Mouse (Mus musculus) embryonic facial prominence, embryonic 10.5 days (tissue): ENCODE results near the gene Patj. TPM values are rescaled to one million over a fixed set of nuclear protein-coding genes. Genes with fewer than 3 reads are reported as not detected.
"Not testable (repeated sequence)": the region's sequence is repeated elsewhere in the genome, so short reads cannot be mapped to it uniquely, and the experiment has no call there.

Source experiments
- DNase-seq: peaks from one replicate; pipeline ENCODE4 v3.0.0-alpha.2; 2017; ENCODE audit warnings: low spot score
- H3K27ac ChIP-seq: fragments of 300-500 bp; sonication (generic); replicated peaks from 2 replicates; pipeline ENCODE4 v1.5.1; 2016; ENCODE audit warnings: mild to moderate bottlenecking
- H3K27me3 ChIP-seq: fragments of 300-500 bp; sonication (generic); replicated peaks from 2 replicates; pipeline ENCODE4 v1.6.1; 2016; ENCODE audit warnings: low read depth, mild to moderate bottlenecking; ENCODE audit not compliant: poor library complexity, severe bottlenecking
- H3K36me3 ChIP-seq: fragments of 300-500 bp; sonication (generic); replicated peaks from 2 replicates; pipeline ENCODE4 v1.6.1; 2016; ENCODE audit warnings: mild to moderate bottlenecking, moderate library complexity
- H3K4me1 ChIP-seq: fragments of 300-500 bp; sonication (generic); 2 replicates; pipeline ENCODE4 v1.6.1; 2016
- H3K4me3 ChIP-seq: fragments of 300-500 bp; sonication (generic); 2 replicates; pipeline ENCODE4 v1.5.1; 2016; ENCODE audit warnings: mild to moderate bottlenecking, moderate library complexity
- H3K9me3 ChIP-seq: fragments of 300-500 bp; sonication (generic); 2 replicates; pipeline ENCODE4 v1.6.1; 2016; ENCODE audit warnings: mild to moderate bottlenecking
- WGBS: fragments of 180-500 bp; shearing (Covaris S2); methylation state at CpG from one replicate; pipeline ENCODE4 v1.1.7; 2016; 5-methylcytosine and 5-hydroxymethylcytosine counted together
- polyA plus RNA-seq: library from polyadenylated mRNA; unstranded; fragments of >200 nt; fragmentation: Nextera tagmentation; extraction: Ambion mirVana; gene quantifications from 2 replicates; pipeline ENCODE4 v1.2.1, GENCODE M21; 2016

Patj gene
- polyA plus RNA-seq, 1 experiment from 2014 or later, result 17.8 TPM

DNA sequence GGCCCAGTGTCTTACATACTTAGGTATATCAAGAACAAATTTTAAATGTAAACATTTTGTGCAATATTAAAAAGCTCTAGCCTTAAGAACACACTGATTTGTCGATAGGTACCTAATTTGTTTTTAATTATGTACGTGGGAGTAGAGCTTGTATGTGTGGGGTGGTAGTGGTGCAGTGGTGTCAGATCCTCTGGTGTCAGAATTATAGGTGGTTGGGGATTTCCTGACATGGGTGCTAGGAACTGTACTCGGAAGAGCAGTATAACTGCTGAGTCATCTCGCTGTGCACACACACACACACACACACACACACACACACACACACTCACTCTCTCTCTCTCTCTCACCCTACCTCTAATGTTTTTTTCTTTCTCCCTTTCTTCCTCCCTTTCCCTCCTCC, 12.9 kb downstream of the Patj start:
- Histone ChIP-seq H3K4me3 (no peak overlapping the region), H3K27ac (no peak overlapping the region), H3K9me3 (no peaks in the 10 kb centered on the region), H3K4me1 (no peaks in the 10 kb centered on the region), H3K36me3 (peaks cover 14% of the 10 kb centered on the region), H3K27me3 (no peaks in the 10 kb centered on the region)
- no peak for DNase-seq
- 93% methylated on average over 4 of the region's 4 CpGs for WGBS

DNA sequence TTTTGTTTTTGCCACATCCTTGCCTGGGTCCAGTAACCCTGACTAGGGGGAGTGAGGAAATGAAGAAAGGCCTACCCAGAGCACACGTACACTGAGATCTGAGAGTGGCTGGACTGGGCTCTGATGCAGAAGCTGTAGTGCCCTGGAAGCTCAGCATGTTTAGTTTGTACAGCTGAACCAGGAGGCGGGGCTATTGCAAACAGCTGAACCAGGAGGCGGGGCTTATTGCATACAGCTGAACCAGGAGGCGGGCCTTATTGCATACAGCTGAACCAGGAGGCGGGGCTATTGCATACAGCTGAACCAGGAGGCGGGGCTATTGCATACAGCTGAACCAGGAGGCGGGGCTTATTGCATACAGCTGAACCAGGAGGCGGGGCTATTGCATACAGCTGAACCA, 19.6 kb downstream of the Patj start:
- WGBS, result 95% methylated on average over 8 of the region's 8 CpGs
- H3K4me1 ChIP-seq, DNase-seq, H3K9me3 ChIP-seq, H3K4me3 ChIP-seq, H3K27me3 ChIP-seq, H3K27ac ChIP-seq: not testable (repeated sequence)
- H3K36me3 ChIP-seq, result peaks cover 23% of the 10 kb centered on the region

DNA sequence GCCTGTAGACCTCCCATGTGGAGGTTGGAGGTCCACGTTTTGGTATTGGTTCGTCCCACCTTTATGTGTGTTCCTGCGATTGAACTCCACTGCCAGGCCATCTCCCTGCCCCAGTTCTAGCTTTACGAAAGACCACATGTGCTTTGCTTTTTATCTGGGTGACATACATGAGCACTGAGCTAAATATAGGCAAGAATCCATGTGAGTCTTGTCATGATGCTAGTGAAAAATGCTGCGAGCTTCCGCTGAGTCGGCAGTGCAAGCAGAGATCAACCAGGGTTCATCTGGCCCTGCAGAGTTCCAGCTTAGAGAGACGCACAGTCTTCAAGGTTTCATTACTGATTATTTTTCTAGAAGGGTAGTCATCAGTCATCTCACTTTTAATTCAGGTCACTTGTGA, 32.8 kb downstream of the Patj start:
- Histone ChIP-seq H3K4me3 (no peak overlapping the region), H3K27me3 (no peaks in the 10 kb centered on the region), H3K27ac (no peak overlapping the region), H3K9me3 (no peaks in the 10 kb centered on the region), H3K4me1 (no peaks in the 10 kb centered on the region), H3K36me3 (peaks cover 18% of the 10 kb centered on the region; the same call in 1 of the 2 replicates)
- no peak for DNase-seq
- WGBS, result 91% methylated on average over 8 of the region's 8 CpGs

DNA sequence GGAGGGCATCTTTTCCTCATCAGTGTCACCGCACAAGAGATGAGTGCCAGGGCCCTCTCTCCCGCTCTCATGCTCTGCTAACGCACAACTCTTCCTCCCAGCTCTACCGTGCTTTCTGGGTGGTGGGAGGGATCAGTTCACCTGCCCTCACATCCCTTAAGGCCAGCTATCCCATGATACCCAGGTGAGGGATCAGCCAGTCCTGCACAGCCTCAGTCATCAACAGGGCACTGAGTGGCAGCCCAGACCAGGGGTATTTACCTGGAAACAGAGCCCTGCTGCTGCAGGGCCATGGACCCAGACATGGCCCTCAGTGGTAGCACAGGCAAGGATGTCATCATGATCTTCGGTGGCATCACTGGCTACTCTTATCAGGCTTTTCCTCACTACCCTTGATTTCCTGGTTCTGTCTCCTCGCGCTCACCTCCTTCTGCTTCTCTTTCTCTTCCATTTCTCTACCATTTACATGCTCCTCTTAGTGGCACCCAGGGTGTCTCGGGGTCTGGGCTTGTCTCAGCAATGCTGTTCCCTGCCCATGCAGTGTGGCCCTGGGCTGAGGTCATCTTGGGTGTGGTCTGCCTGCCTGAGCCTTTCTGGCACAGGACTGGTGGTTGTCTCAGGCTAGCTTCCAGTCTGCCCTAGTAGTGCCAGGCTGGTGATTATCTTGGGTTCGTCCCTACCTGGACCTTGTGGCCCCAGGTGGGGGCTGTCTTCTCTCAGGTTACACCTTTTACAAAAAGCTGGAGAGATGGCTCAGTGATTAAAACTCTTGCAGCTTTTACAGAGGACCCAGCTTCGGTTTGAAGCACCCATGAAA, 40.3 kb downstream of the Patj start:
- Histone ChIP-seq H3K9me3 (no peaks in the 10 kb centered on the region), H3K4me1 (peaks cover 15% of the 10 kb centered on the region; the same call in 1 of the 2 replicates), H3K27me3 (no peaks in the 10 kb centered on the region), H3K27ac (no peak overlapping the region), H3K4me3 (no peak overlapping the region), H3K36me3 (peaks cover 10% of the 10 kb centered on the region; the same call in 1 of the 2 replicates)
- DNase-seq, result no peak
- 87% methylated on average over 10 of the region's 10 CpGs for whole genome bisulfite sequencing

DNA sequence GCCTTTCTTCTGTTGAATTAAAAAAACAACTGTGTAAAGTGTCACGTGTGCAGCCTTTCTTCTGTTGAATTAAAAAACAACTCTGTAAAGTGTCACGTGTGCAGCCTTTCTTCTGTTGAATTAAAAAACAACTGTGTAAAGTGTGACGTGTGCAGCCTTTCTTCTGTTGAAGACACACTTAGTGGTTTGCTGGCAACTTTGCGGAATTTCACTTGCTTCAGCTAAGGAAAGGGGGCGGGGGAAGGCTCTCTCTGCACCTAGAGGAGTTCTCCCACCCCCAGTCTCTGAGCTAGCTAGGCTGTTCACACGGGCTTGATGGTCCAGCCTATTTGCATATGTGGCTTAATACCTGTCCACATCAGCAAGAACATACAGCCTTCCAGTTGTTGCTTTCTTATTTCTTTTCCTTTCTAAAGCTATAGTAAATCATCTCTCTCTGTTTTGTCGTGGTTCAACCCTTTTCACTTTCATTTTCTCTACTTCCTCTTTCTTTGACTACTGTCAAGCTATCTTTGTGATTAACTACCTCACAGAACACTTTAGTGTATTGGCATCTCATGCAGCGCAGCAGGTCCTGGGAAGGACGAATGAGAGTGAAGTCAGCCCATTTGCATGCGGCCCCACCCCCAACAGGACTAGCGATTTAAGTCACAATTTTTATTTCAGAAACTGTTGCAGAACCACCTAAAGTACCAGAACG, 41.2 kb downstream of the Patj start:
- H3K9me3 ChIP-seq, result no peaks in the 10 kb centered on the region
- H3K27me3 ChIP-seq, result no peaks in the 10 kb centered on the region
- no peak overlapping the region for H3K4me3 ChIP-seq
- H3K36me3 ChIP-seq, result peaks cover 6% of the 10 kb centered on the region; the same call in 1 of the 2 replicates
- DNase-seq, result no peak
- 77% methylated on average over 12 of the region's 12 CpGs for WGBS
- peaks cover 15% of the 10 kb centered on the region; the same call in 1 of the 2 replicates for H3K4me1 ChIP-seq
- no peak overlapping the region for H3K27ac ChIP-seq

DNA sequence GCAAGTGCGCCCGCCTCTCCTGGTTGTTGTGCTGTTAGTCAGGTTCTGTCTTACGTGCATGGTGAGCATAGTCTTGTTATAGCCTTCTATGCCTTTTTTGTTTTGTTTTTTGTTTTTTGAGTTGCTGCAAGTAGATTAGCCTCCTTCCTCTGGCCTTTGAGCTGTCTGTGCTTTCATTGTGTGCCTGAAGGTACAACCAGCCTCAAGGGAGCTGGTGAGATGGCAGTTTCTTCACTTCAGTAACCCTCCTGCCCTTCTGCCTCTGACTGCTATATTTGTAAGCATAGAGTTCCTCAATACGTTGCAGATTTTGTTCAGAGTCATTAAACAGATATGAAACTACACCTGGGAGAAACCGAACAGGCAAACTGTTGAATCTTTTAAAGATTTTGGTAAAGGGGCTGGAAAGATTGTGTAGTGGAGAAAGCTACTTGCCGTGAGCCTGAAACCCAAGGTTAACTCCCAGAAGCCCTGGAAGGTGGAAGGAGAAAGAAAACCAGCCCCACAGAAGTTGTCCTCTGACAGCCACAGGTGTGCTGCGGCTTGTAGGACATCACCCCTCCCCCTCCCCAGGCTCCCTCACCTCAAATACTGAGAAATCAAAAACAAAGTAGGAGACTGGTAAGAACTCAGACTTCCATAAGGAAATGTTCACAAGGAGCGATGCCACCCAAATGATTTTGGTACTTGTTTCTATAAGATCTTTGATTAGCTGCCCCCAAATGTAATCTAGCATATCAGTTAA, 43.8 kb downstream of the Patj start:
- Histone ChIP-seq H3K27me3 (no peaks in the 10 kb centered on the region), H3K4me1 (peaks cover 15% of the 10 kb centered on the region; the same call in 1 of the 2 replicates), H3K4me3 (no peak overlapping the region), H3K27ac (no peak overlapping the region), H3K9me3 (no peaks in the 10 kb centered on the region), H3K36me3 (no peaks in the 10 kb centered on the region)
- no peak for DNase-seq
- WGBS, result 76% methylated on average over 8 of the region's 8 CpGs

DNA sequence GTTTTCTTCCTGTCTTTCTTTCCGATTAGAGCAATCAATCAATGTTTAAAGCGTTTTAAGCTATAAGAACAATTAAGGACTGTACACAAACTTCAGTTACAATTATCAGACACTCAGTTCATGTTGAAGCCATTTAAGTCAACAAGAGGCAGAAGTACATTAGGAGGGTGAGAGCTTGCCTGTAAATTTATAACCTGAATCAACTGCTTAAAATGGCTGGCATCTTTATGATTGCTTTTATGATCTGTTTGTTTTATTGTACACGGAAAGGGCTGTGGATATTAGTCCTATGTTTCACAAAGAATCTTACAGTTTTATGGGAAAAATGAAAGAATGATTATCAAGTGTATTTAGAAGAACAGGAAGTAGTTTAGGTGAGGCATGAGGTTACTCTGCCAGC, 45.7 kb downstream of the Patj start:
- no peaks in the 10 kb centered on the region for H3K36me3 ChIP-seq
- 86% methylated on average over 3 of the region's 3 CpGs for WGBS
- DNase-seq, result no peak

DNA sequence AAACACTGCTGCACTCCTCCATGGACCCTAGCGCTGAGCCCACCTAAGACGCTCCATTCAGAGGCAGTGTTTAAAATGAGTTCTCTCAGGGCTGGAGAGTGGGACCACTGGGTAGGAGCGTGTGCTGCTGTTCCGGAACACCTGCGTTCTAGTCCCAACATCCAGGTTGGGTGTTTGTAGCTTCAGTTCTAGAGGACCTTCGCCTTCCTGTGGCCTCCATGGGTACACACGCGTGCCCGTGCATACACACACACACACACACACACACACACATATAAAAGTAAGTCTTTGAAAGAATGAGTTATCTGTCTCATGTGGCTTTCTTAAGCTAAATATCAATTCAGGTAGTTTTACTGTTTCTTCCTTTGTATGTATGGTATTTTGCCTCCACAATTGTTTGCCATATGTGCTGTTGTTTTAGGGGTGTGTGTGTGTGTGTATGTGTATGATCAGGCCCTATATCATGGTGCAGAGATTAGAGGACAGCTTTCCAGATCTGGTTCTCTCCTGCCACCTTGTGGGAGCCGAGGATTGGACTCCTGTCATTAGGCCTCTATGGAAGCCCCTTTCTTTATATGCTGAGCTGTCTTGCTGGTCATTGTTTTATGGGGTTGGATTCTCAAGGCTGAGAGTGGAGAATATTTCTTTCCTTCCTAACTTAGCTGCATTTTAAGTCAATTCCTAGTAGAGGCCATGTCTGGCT, 49.0 kb downstream of the Patj start:
- Histone ChIP-seq H3K36me3 (no peaks in the 10 kb centered on the region), H3K4me3 (no peak overlapping the region), H3K4me1 (peaks cover 7% of the 10 kb centered on the region; the same call in 1 of the 2 replicates), H3K27ac (no peak overlapping the region), H3K9me3 (no peaks in the 10 kb centered on the region), H3K27me3 (no peaks in the 10 kb centered on the region)
- peak; percentile 60 for DNase-seq
- 88% methylated on average over 10 of the region's 10 CpGs for WGBS

More for the DNA sequence above, 45.7 kb downstream of the Patj start:
- no peak overlapping the region for H3K4me3 ChIP-seq
- H3K27ac ChIP-seq, result no peak overlapping the region
- no peaks in the 10 kb centered on the region for H3K9me3 ChIP-seq
- H3K4me1 ChIP-seq, result peaks cover 15% of the 10 kb centered on the region; the same call in 1 of the 2 replicates
- H3K27me3 ChIP-seq, result no peaks in the 10 kb centered on the region

DNA sequence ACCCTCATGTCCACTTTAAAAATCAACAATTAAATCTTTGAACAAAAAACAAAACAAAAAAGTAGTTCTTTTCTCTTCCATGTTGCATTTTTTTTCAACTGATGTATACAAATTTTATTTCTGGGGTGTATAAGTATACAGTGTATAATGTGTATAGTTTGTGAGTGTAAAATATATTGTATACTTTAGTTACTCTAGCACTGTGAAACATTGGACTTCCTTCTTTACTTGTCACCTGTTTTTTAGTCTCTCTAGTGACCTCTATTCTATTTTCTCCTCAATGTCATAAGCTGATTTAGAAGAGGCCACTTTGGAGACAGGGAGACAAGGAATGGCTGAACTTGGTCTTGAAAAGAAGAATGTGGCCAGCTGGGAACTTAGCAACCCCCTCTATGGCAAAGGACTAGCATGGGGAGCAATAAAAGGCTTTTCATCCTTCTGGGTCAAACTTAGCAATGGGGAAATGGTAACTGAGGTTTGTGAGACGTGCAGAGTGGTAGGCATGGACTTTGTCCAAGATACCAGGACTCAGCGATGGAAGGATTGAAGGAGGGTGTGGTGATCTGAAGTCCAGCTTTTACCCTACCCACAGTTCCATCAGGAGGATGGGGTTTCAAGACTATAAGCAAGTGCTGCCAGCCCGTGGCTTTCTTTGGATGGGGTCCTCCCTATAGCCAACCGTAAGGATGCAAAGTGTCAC, 54.1 kb downstream of the Patj start:
- Histone ChIP-seq H3K27ac (no peak overlapping the region), H3K9me3 (no peaks in the 10 kb centered on the region), H3K4me1 (peaks cover 12% of the 10 kb centered on the region), H3K4me3 (no peak overlapping the region), H3K36me3 (no peaks in the 10 kb centered on the region), H3K27me3 (no peaks in the 10 kb centered on the region)
- 89% methylated on average over 4 of the region's 4 CpGs for WGBS
- no peak for DNase-seq

DNA sequence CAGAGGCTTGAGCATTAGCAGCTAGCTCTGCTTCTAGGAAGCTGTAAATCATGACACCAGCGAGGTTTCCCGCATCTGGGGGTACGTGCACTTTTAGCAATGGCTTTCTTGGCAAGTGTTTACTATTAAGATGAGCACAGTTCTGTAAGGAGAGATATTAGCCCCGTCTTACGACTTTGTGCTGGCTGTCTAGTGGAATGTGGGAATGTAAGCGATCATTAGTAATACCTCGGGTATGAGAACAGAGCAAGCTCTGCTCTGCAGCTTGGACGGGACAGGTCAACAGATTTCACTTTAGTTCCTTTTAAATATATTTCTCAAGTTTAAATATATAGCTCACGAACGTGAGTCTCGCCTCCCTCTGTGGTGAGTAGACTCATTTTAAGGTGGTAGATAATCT, 54.7 kb downstream of the Patj start:
- H3K4me1 ChIP-seq, result peaks cover 12% of the 10 kb centered on the region
- DNase-seq, result no peak
- H3K4me3 ChIP-seq, result no peak overlapping the region
- 88% methylated on average over 11 of the region's 11 CpGs for WGBS
- H3K36me3 ChIP-seq, result no peaks in the 10 kb centered on the region
- no peaks in the 10 kb centered on the region for H3K9me3 ChIP-seq
- no peak overlapping the region for H3K27ac ChIP-seq
- no peaks in the 10 kb centered on the region for H3K27me3 ChIP-seq

DNA sequence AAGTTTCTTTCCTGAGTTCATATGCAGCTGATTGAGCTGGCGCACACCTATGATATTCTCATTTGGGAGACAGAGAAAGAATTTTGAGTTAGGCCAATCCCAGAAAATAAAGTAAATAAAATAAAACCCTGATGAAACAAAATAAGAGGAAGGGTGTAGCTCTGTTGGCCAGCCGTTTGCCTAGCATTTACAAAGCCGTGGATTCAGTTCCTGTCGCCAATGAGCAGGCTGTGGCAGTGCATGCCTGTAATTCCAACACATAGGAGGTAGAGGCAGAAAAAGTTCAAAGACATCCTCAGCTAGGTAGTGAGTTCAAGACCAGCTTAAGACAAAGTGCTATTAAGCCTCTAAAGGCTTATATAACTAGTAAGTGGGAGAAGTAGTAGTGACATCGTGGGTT, 55.2 kb downstream of the Patj start:
- Histone ChIP-seq H3K9me3 (no peaks in the 10 kb centered on the region), H3K27ac (no peak overlapping the region), H3K4me3 (no peak overlapping the region), H3K4me1 (peaks cover 12% of the 10 kb centered on the region), H3K27me3 (no peaks in the 10 kb centered on the region), H3K36me3 (no peaks in the 10 kb centered on the region)
- DNase-seq, result no peak
- WGBS, result 83% methylated on average over 5 of the region's 5 CpGs
